Mouse (Mus musculus) liver, postnatal 0 days (tissue): ENCODE results near the gene Kifc3. TPM values are rescaled to one million over a fixed set of nuclear protein-coding genes. Genes with fewer than 3 reads are reported as not detected.

Experiments
- ATAC-seq: fragments of 200-750 bp; cut with Nextera tagmentation; 2 replicates; pipeline ENCODE4 v1.8.0; 2017; ENCODE audit warnings: mild to moderate bottlenecking, moderate library complexity
- DNase-seq: peaks from one replicate; pipeline ENCODE4 v3.0.0-alpha.2; 2016
- H3K27ac ChIP-seq: fragments of 300-500 bp; sonication (generic); 2 replicates; pipeline ENCODE4 v1.5.1; 2014; ENCODE audit warnings: antibody characterized with exemption, moderate library complexity, mild to moderate bottlenecking, low read depth
- H3K27me3 ChIP-seq: fragments of 300-500 bp; sonication (generic); 2 replicates; pipeline ENCODE4 v1.6.1; 2014; ENCODE audit warnings: low read length, control low read depth, mixed read lengths; ENCODE audit not compliant: insufficient read depth
- H3K36me3 ChIP-seq: fragments of 300-500 bp; sonication (generic); replicated peaks from 2 replicates; pipeline ENCODE4 v1.6.1; 2014; ENCODE audit warnings: mild to moderate bottlenecking, control low read depth, low read length, moderate library complexity, mixed read lengths; ENCODE audit not compliant: insufficient read depth
- H3K4me1 ChIP-seq: fragments of 300-500 bp; sonication (generic); 2 replicates; pipeline ENCODE4 v1.6.1; 2014; ENCODE audit warnings: antibody characterized with exemption, mild to moderate bottlenecking, control low read depth; ENCODE audit not compliant: insufficient read depth
- H3K4me2 ChIP-seq: fragments of 300-500 bp; sonication (generic); 2 replicates; pipeline ENCODE4 v1.6.1; 2014; ENCODE audit warnings: low read depth, mild to moderate bottlenecking, low read length, moderate library complexity, mixed read lengths
- H3K4me3 ChIP-seq: fragments of 300-500 bp; sonication (generic); 2 replicates; pipeline ENCODE4 v1.5.1; 2014; ENCODE audit warnings: low read depth, low read length
- H3K9ac ChIP-seq: fragments of 300-500 bp; sonication (generic); replicated peaks from 2 replicates; pipeline ENCODE4 v1.6.1; 2014; ENCODE audit warnings: mild to moderate bottlenecking, moderate library complexity
- H3K9me3 ChIP-seq: fragments of 300-500 bp; sonication (generic); 2 replicates; pipeline ENCODE4 v1.6.1; 2016; ENCODE audit warnings: mild to moderate bottlenecking, control low read depth, low read length, mixed read lengths
- CTCF ChIP-seq: sonication (generic); IDR thresholded peaks from 2 replicates; pipeline ENCODE4 v1.5.1; 2016; ENCODE audit warnings: antibody characterized with exemption, low read depth
- EP300 ChIP-seq: IDR thresholded peaks from 2 replicates; pipeline ENCODE4 v1.6.1; 2016; ENCODE audit warnings: antibody characterized with exemption, low read depth, mild to moderate bottlenecking
- WGBS: fragments of 180-500 bp; shearing (Covaris S2); extraction: QIAGEN DNeasy Blood & Tissue Kit; methylation state at CpG from one replicate; pipeline ENCODE4 v1.1.7; 2014; ENCODE audit not compliant: insufficient replicate concordance; 5-methylcytosine and 5-hydroxymethylcytosine counted together
- polyA plus RNA-seq: library from polyadenylated mRNA; unstranded; fragments of >200 nt; fragmentation: Nextera tagmentation; extraction: Ambion mirVana; gene quantifications from 2 replicates; pipeline ENCODE4 v1.2.1, GENCODE M21; 2015

Kifc3 gene
- polyA plus RNA-seq, 1 experiment from 2014 or later = 5.4 TPM

GRCm38 (mm10) chr8:95223969-95224368, 21.4 kb upstream of the Kifc3 start:
- H3K27ac ChIP-seq = no peak overlapping the region
- 76% methylated on average over 5 of the region's 5 CpGs for WGBS
- DNase-seq = no peak

GRCm38 (mm10) chr8:95221045-95221444, 18.4 kb upstream of the Kifc3 start:
- ATAC-seq (no peak), DNase-seq (no peak)
- WGBS = 14% methylated on average over 2 of the region's 2 CpGs
- Histone ChIP-seq H3K9me3 (no peaks in the 10 kb centered on the region), H3K36me3 (no peaks in the 10 kb centered on the region), H3K4me2 (no peak overlapping the region), H3K27me3 (no peaks in the 10 kb centered on the region), H3K27ac (no peak overlapping the region), H3K4me3 (no peak overlapping the region), H3K9ac (no peak overlapping the region), H3K4me1 (no peaks in the 10 kb centered on the region)
- TF ChIP-seq CTCF = no peak
- TF ChIP-seq EP300 = no peak

More at GRCm38 (mm10) chr8:95223969-95224368, 21.4 kb upstream of the Kifc3 start:
- H3K36me3 ChIP-seq = no peaks in the 10 kb centered on the region
- no peak overlapping the region for H3K4me3 ChIP-seq
- TF ChIP-seq CTCF (no peak), EP300 (no peak)
- no peak overlapping the region for H3K9ac ChIP-seq
- no peaks in the 10 kb centered on the region for H3K4me1 ChIP-seq
- ATAC-seq = no peak
- no peaks in the 10 kb centered on the region for H3K9me3 ChIP-seq
- no peaks in the 10 kb centered on the region for H3K27me3 ChIP-seq
- H3K4me2 ChIP-seq = no peak overlapping the region

DNA sequence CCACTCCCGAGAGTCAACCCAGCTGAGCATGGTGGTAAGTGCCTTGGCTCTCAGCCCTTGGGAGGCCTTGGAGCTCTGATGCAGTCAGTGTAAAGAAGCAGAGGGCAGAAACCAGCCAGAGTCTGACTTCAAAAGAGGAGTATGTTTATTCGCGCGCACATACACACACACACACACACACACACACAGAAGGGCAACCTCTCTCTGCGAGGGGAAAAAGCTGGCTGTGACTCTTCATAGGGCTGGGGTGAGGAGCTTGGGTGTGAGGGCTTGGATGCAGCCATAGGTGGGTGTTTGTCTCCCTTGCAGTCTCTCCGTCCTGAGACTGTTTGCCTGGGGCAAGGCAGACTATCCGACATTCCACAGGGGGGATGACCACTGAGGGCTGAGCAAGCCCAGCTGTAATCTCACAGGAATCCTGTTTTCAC, 18.0 kb upstream of the Kifc3 start:
- ATAC-seq (peak; percentile 41; the same call in 1 of the 2 replicates), DNase-seq (no peak)
- WGBS = 45% methylated on average over 7 of the region's 7 CpGs
- no peak overlapping the region for H3K4me3 ChIP-seq
- no peaks in the 10 kb centered on the region for H3K9me3 ChIP-seq
- H3K36me3 ChIP-seq = no peaks in the 10 kb centered on the region
- TF ChIP-seq EP300 = no peak
- TF ChIP-seq CTCF = no peak
- H3K4me2 ChIP-seq = no peak overlapping the region
- H3K4me1 ChIP-seq = no peaks in the 10 kb centered on the region
- H3K27me3 ChIP-seq = no peaks in the 10 kb centered on the region
- no peak overlapping the region for H3K27ac ChIP-seq
- no peak overlapping the region for H3K9ac ChIP-seq

DNA sequence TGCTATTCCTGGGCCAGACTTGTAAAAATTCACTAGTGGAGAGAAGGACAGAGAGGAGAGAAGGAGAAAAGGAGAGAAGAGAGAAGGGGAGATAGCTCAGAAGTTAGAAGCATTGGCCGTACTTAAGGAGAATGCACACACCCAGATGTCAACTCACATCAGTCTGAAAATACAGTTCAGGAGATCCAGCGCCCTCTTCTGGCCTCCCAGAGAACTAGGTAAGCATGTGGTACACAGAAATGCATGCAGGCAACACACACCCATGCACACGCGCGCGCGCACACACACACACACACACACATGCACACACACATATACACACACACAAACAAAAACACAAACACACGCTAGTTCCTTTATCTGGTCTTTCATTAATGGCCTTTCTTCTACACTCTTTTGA, 17.0 kb upstream of the Kifc3 start:
- DNase-seq (no peak), ATAC-seq (no peak)
- Histone ChIP-seq H3K9me3 (no peaks in the 10 kb centered on the region), H3K27ac (no peak overlapping the region), H3K27me3 (no peaks in the 10 kb centered on the region), H3K9ac (no peak overlapping the region), H3K4me1 (no peaks in the 10 kb centered on the region), H3K4me3 (no peak overlapping the region), H3K36me3 (no peaks in the 10 kb centered on the region), H3K4me2 (no peak overlapping the region)
- TF ChIP-seq EP300 (no peak), CTCF (peak; percentile 34)
- 84% methylated on average over 8 of the region's 8 CpGs for WGBS

GRCm38 (mm10) chr8:95215709-95216360, 13.2 kb upstream of the Kifc3 start:
- DNase-seq (no peak), ATAC-seq (no peak)
- WGBS = 63% methylated on average over 10 of the region's 11 CpGs
- Histone ChIP-seq H3K9me3 (no peaks in the 10 kb centered on the region), H3K9ac (no peak overlapping the region), H3K4me3 (no peak overlapping the region), H3K4me1 (no peaks in the 10 kb centered on the region), H3K36me3 (no peaks in the 10 kb centered on the region), H3K27me3 (no peaks in the 10 kb centered on the region), H3K27ac (no peak overlapping the region), H3K4me2 (no peak overlapping the region)
- TF ChIP-seq EP300 = no peak

DNA sequence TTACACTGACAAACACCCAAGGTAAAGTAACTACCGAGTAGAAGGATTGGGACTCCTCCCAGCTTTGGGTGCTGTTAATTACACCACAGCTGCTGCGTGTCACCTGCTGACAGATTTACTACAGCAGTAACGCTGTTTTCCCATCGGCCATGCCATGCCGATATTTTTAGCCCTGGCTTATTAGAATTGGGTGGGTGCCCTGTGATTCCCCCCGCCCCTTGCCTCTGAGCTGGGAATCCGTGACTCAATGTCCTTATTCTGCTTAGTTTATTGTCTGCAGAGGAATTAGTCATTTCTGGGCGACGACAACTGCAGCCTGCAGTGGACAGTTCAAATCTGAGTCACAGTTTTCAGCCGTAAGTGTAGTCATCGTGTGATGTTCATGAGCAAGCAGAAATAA, 7.3 kb upstream of the Kifc3 start:
- no peak overlapping the region for H3K4me2 ChIP-seq
- DNase-seq (no peak), ATAC-seq (no peak)
- no peak overlapping the region for H3K9ac ChIP-seq
- H3K27me3 ChIP-seq = no peaks in the 10 kb centered on the region
- H3K9me3 ChIP-seq = no peaks in the 10 kb centered on the region
- H3K4me3 ChIP-seq = no peak overlapping the region
- TF ChIP-seq EP300 = no peak
- TF ChIP-seq CTCF = no peak
- no peaks in the 10 kb centered on the region for H3K4me1 ChIP-seq
- no peaks in the 10 kb centered on the region for H3K36me3 ChIP-seq
- 44% methylated on average over 11 of the region's 11 CpGs for WGBS
- H3K27ac ChIP-seq = no peak overlapping the region
